Comparison of ENCODE assay signal across 14 mouse cellular contexts in genomic region chr4:101400025-101400594, GRCm38 (mm10).
"Had no signal": no experiment of that assay in that cellular context is flagged by ENCODE, and none has a peak within 500 bp of the region (broad histone marks: within the 10 kb centered on the region; RNA-seq: fewer than 3 reads in every experiment).

No protein-coding gene starts in this region.

- H3K9ac ChIP-seq: limb, embryonic 12.5 days; midbrain, embryonic 15.5 days; neural tube, embryonic 12.5 days had no signal

- H3K27me3 ChIP-seq: limb, embryonic 12.5 days; midbrain, embryonic 15.5 days; neural tube, embryonic 12.5 days had no signal

- DNase-seq: kidney, adult 8-10 months; kidney, postnatal 25 days; layer of hippocampus, postnatal 36 days; lung, adult 18-20 months; lung, postnatal 4 days; thymus, adult 18-20 months; thymus, postnatal 14 days had no signal

- H3K4me2 ChIP-seq: limb, embryonic 12.5 days; midbrain, embryonic 11.5 days; midbrain, embryonic 15.5 days; neural tube, embryonic 12.5 days had no signal

- H3K4me1 ChIP-seq: limb, embryonic 12.5 days; megakaryocyte, embryonic 14.5 days; midbrain, embryonic 15.5 days; neural tube, embryonic 12.5 days had no signal

- H3K9me3 ChIP-seq: limb, embryonic 12.5 days; midbrain, embryonic 15.5 days; neural tube, embryonic 12.5 days had no signal

- H3K4me3 ChIP-seq: limb, embryonic 12.5 days; megakaryocyte, embryonic 14.5 days; midbrain, embryonic 15.5 days; neural tube, embryonic 12.5 days had no signal

- H3K36me3 ChIP-seq: limb, embryonic 12.5 days; midbrain, embryonic 15.5 days; neural tube, embryonic 12.5 days had no signal

- H3K27ac ChIP-seq: limb, embryonic 12.5 days; midbrain, embryonic 15.5 days; neural tube, embryonic 12.5 days had no signal

- ATAC-seq: intestine, postnatal 0 days; lung, postnatal 0 days; midbrain, embryonic 15.5 days had no signal
